Mouse (Mus musculus) bone marrow, adult 2 months (tissue): ENCODE results near the gene Gm11639. TPM values are rescaled to one million over a fixed set of nuclear protein-coding genes. Genes with fewer than 3 reads are reported as not detected.

Experiments
- H3K27ac ChIP-seq: fragments of 200-500 bp; 2 replicates; pipeline ENCODE4 v1.5.1; 2012; ENCODE audit warnings: low read depth, mild to moderate bottlenecking, control low read depth, inconsistent platforms, low read length; ENCODE audit not compliant: control insufficient read depth, poor library complexity, insufficient read depth
- H3K4me1 ChIP-seq: fragments of 200-500 bp; 2 replicates; pipeline ENCODE4 v1.6.1; 2011; ENCODE audit warnings: low read length; ENCODE audit not compliant: control insufficient read depth, insufficient read depth
- H3K4me3 ChIP-seq: fragments of 200-500 bp; replicated peaks from 2 replicates; pipeline ENCODE3; 2011; ENCODE audit warnings: mild to moderate bottlenecking, low read depth, low read length, control low read depth; ENCODE audit not compliant: control insufficient read depth
- CTCF ChIP-seq: fragments of 200-500 bp; IDR thresholded peaks from 2 replicates; pipeline ENCODE4 v1.5.1; 2011; ENCODE audit warnings: low read length, control low read depth; ENCODE audit not compliant: control insufficient read depth, insufficient read depth
- POLR2A ChIP-seq: fragments of 200-500 bp; IDR thresholded peaks from 2 replicates; pipeline ENCODE4 v1.6.1; 2011; ENCODE audit warnings: low read depth, mild to moderate bottlenecking, control low read depth, low read length, borderline replicate concordance; ENCODE audit not compliant: control insufficient read depth
- WGBS: fragments of 180-500 bp; shearing (Covaris S2); methylation state at CpG from one replicate; pipeline ENCODE4 v1.1.7; 2018; 5-methylcytosine and 5-hydroxymethylcytosine counted together
- polyA plus RNA-seq: library from polyadenylated mRNA; stranded (reverse); fragments of >200 nt; gene quantifications from 2 replicates; pipeline ENCODE4 v1.2.4, GENCODE M21; 2011; ENCODE audit warnings: low replicate concordance; ENCODE audit not compliant: missing spikeins, insufficient read depth, insufficient read length

Gm11639 gene
- polyA plus RNA-seq, 1 experiment: not detected

GRCm38 (mm10) chr11:105149353-105149752 lies 463.8 kb downstream of the Gm11639 start:
- H3K4me1 ChIP-seq: no peaks in the 10 kb centered on the region
- WGBS: 71% methylated on average over 3 of the region's 3 CpGs
- H3K4me3 ChIP-seq: no peak overlapping the region
- TF ChIP-seq CTCF (no peak), POLR2A (no peak)
- H3K27ac ChIP-seq: no peak overlapping the region

GRCm38 (mm10) chr11:105149766-105150165 lies 464.3 kb downstream of the Gm11639 start:
- TF ChIP-seq CTCF (no peak), POLR2A (no peak)
- no peak overlapping the region for H3K4me3 ChIP-seq
- H3K4me1 ChIP-seq: no peaks in the 10 kb centered on the region
- H3K27ac ChIP-seq: no peak overlapping the region
- WGBS: 74% methylated on average over 1 of the region's 1 CpGs

GRCm38 (mm10) chr11:105150691-105151090 lies 465.2 kb downstream of the Gm11639 start:
- Histone ChIP-seq H3K4me3 (no peak overlapping the region), H3K27ac (no peak overlapping the region), H3K4me1 (no peaks in the 10 kb centered on the region)
- WGBS: 71% methylated on average over 4 of the region's 4 CpGs
- TF ChIP-seq POLR2A: no peak
- TF ChIP-seq CTCF: no peak

- whole genome bisulfite sequencing: 6% methylated on average over 19 of the region's 19 CpGs
- Histone ChIP-seq H3K27ac (peak overlapping the region; percentile 45; the same call in 1 of the 2 replicates), H3K4me3 (no peak overlapping the region), H3K4me1 (no peaks in the 10 kb centered on the region)
- TF ChIP-seq POLR2A: no peak
- TF ChIP-seq CTCF: no peak
These were observed 465.9 kb downstream of the Gm11639 start for GRCm38 (mm10) chr11:105151226-105152016.

GRCm38 (mm10) chr11:105152017-105152300 lies 466.5 kb downstream of the Gm11639 start:
- WGBS: 28% methylated on average over 4 of the region's 4 CpGs
- no peak for TF ChIP-seq CTCF
- no peak for TF ChIP-seq POLR2A
- Histone ChIP-seq H3K4me1 (no peaks in the 10 kb centered on the region), H3K4me3 (no peak overlapping the region), H3K27ac (peak overlapping the region; percentile 45; the same call in 1 of the 2 replicates)

- no peaks in the 10 kb centered on the region for H3K4me1 ChIP-seq
- 57% methylated on average over 11 of the region's 11 CpGs for WGBS
- no peak overlapping the region for H3K4me3 ChIP-seq
- TF ChIP-seq CTCF: no peak
- TF ChIP-seq POLR2A: no peak
- peak overlapping the region; percentile 55 for H3K27ac ChIP-seq
These were observed 466.9 kb downstream of the Gm11639 start for GRCm38 (mm10) chr11:105152357-105152899.

- WGBS: 46% methylated on average over 12 of the region's 12 CpGs
- Histone ChIP-seq H3K27ac (peak overlapping the region; percentile 55), H3K4me1 (no peaks in the 10 kb centered on the region), H3K4me3 (no peak overlapping the region)
- no peak for TF ChIP-seq POLR2A
- TF ChIP-seq CTCF: no peak
These were observed 467.7 kb downstream of the Gm11639 start for GRCm38 (mm10) chr11:105153068-105153833.

GRCm38 (mm10) chr11:105155915-105156314 lies 470.4 kb downstream of the Gm11639 start:
- 66% methylated on average over 4 of the region's 4 CpGs for WGBS
- Histone ChIP-seq H3K4me3 (no peak overlapping the region), H3K27ac (no peak overlapping the region), H3K4me1 (no peaks in the 10 kb centered on the region)
- TF ChIP-seq CTCF (no peak), POLR2A (no peak)
